Mouse (Mus musculus): ENCODE results near the gene Zbtb1. TPM values are rescaled to one million over a fixed set of nuclear protein-coding genes. Genes with fewer than 3 reads are reported as not detected.

The Zbtb1 gene
- total RNA-seq (2021), result 1 to 10 TPM; 6.9 to 7.6 TPM

DNA sequence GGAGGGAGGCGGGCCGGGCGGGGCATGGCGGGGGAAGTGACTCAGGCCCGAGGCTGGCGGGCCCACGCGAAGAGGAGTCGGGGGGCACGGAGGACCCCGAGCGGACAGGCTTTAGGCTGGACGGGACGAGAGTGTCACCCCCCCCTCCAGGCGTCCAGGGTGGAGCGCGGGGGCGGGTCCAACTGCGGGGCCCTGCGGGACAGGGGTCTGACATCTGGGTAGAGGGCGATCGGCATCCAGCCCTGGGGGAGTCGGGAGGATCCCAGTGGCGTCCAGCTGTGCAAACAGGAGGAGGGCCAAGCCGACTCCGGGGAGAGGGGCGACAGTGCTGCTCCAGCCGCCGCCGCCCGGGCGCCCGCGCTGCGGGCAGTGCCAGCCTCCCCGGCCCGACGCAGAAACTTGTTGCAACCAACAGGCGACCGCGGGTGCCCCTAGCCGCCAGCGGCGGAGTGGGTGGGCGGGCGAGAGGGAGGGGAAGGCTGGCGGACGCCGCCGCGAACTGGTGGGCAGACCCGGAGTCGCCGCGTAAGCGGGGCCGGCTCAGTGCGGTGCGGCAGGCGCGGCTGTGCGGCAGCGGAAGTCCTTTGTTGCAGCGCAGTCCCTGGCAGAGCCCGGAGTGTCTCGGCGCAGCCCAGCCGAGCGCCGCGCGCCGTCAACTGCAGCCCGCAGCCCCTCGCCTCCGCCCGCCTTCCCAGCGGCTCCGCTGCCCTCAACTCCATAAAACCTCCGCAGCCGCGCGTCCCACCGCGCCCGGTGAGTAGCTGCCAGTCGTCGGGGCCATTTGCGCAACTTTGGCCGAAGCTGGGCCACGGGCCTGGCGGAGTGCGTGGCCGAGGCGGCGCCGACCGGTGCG lies at the start of gene Zbtb1:
Gene Zbtb1, plus strand, starts transcription at position 289 of the 853 bp plus-strand sequence.
- peak; percentile 85 for DNase-seq

- DNase-seq, result peak; percentile 70
These were observed 45.2 kb upstream of the Zbtb1 start, which contains the start of gene Akap5 for GRCm38 (mm10) chr12:76324679-76325431. Gene Akap5, plus strand, starts transcription at chr12:76324891.

DNA sequence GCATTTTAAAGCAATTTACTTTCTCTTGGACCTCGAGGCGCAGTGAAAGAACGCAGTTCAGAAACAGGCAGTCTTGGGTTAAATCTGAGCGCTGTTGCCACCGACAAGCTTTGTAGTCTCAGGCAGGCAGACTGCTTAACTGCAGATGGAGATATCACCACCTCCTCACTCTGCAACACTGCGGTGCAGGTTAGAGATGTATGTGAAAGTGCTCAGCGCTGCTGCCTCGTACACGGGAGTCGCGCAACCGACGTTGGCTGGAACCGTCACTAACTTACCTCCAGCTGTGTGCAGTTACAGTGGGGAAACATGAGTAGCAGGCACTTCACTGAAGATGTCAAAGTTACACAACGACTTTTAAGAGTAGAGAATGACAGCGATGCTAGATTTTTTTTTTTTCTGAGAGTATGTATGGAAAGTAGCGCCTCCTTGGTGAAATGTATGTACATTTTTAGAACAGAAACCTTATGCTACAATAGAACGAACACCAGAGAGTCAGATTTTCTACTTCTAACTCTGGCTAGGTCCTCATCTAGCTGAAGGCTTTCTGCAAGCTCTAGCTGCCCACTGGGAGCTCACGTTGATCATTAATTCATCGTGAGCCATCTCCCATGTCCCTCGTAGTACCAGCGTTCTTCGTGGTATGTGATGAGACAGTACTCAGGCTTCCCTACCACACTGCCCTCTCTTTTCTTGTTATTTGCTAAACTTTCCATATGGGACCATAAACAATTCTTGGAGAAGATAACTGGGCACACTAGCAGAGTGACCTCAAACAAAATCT lies 43.4 kb upstream of the Zbtb1 start:
- no peak for DNase-seq

- DNase-seq, result no peak
These were observed 41.3 kb upstream of the Zbtb1 start for GRCm38 (mm10) chr12:76328567-76329354.

DNA sequence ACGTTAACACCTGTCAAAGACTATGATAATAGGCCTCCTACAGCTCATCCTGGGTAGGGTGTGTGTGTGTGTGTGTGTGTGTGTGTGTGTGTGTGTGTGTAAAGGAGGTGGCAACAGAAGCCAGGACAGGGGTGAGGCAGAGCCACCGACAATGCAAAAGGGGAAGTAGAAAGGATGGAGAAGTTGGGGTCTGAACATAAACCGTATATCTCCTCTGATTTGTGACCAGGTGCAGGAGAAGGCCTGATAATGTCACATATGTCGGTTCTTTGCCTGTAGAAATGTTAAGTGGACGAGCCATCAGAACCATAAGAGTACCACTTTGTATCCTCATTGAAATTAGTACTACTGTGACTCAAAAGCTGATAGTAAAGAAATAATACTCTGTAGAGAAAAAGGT lies 36.4 kb upstream of the Zbtb1 start:
- no peak for DNase-seq

DNA sequence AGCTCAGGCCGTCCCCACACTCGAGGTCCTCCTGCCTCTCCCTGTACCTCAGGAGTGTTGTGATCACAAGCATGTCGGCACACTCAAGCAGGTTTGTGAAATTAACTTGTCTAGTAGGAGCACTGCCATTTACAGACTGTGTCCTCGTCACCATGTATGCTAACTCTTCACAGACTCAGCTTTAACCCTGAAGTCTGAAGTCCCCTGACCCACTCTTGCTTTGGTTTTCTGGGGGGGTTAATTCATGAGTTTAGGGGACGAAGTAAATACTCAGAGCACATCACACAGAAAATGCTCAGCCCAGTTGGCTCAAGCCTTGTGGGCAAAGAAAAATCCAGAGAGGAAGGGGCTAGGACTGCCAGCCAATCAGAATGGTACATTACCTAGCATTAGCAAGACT lies 34.4 kb upstream of the Zbtb1 start:
- DNase-seq, result no peak

DNA sequence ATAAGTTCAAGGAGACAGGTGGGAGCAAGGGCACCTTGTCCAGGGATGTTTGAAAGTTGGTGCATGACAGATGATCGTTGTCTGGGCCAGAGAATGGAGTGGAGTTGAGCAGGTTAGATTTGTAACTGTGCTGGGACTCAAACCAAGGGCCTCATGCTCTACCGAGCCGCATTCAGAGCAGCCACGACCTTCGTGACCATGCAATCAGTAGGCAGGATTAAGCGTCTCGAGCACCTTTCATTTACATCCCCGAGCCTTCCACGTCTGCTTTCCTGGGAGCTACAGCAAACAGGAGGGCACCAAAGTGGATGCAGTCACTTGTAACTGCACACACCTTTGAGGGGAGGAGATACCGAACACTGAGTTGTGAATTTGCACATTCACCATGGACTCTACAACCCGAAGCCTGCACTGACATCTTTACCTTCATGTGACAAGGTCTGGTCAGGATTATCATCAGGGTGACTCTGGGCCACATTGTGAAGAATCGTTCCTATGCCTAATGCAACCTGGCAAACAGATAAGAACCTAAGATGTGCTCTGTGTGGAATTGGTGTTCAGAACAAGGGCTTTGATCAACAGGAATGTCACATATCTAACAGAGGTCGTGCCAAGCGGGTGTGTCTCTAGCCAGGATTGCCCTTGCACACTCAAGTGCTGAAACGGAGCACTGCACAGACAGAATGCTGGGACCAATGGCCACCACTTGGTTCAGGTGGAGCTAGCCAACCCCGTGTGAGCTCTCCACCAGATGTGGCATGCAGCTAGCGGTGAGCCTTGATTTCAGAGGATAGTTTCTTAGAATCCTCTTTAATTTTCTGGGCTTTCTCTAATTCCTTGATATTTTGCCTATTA lies 33.7 kb upstream of the Zbtb1 start:
- DNase-seq, result no peak

GRCm38 (mm10) chr12:76341080-76341479 lies 29.0 kb upstream of the Zbtb1 start:
- DNase-seq, result peak; percentile 76

DNA sequence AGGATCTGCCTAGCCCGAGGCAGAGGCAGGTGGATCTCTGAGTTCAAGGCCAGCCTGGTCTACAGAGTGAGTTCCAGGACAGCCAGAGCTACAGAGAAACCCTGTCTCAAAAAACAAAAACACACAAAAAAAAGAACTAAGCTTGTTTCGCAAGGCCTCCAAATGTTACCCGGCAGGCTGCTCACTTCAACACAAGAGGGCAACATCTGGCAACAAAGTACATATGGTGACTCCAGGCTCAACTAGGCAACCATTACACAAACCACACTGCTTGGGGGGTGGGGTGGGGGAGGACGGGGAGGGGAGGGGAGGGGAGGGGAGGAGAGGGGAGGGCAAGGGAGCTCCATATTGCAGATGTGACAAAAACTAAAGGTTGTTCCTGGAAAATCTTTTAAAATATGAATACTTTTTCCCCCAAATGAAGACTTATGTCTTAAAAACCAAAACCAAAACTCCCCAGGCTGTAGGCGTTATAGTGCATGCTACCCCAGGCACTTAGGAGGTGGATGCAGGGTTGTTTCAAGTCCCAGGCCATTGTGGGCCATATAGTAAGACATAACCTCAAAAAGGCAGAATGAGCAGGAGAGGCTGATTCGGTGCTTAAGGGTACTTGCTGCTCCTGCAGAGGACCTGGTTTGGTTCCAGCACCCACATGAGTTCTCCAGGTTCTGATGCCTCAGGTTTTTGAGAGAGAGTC lies 24.2 kb upstream of the Zbtb1 start:
- DNase-seq, result peak; percentile 13

DNA sequence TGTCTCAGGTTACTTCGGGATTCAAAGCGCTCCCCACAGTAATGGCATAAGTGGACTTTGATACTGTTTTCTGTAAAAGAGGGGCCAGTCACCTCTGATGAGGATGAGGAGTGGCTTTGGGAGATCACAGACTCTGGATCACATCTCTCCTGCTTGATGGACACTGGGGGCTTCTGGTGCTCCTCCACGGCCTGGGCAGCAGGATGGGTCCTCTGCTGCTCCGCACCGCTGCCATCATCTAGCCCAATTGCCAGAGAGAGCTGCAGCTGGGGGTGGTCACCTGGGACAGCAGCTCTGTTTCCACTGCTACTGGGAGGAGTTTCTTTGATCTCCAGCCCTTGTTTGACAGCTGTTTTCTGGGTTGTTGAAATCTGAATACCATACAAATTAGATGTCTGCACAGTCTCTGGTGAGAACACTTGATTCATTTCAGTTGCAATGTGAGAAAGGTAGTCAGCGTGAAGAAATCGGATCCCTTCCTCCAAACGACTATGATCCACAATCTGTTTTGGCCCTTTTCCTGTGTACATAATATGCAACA lies 20.3 kb upstream of the Zbtb1 start:
- no peak for DNase-seq

- DNase-seq, result no peak
These were observed 9.2 kb upstream of the Zbtb1 start for GRCm38 (mm10) chr12:76360868-76361267.

DNA sequence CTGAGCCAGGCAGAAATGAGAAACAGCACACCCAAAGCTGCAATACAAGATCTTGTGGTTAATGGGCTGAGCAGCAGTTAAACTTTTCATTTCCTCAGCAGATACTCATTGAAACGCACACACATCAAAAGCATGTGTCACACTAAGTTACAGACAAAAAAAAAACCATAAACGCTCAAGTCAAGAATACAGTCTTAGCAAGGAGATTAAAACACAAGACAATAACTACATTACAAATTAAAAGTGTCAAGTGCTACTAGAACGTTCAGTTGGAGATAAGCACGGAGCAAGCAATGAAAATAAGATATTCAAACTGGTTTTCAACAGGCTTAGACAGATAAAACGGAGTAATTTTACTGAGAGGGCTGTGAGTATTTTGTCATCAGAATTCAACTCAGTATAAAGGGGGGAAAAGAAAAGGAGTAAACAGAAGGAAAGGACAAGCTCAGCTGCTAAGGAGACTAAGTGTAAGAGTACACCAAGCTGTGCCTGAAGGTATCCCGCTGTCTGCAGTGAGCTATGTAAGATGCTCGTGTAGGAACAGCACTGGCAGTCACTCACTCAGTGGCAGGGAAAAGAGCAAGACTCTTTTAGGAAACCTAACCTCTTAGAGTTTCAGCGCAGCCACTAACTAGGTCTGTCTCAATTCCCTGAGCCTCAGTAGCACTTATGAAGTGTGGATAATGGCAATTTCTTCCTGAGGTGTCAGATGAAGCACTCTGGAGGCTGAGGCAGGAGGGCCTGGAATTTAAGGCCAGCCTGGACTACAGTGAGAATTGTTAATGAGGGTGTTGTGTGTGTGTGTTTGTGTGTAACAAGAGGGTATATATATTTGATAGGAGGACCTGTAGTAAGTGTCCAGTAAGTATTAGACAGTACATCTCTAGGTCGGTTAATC lies 8.4 kb upstream of the Zbtb1 start:
- no peak for DNase-seq

GRCm38 (mm10) chr12:76362303-76362676 lies 7.8 kb upstream of the Zbtb1 start:
- no peak for DNase-seq

DNA sequence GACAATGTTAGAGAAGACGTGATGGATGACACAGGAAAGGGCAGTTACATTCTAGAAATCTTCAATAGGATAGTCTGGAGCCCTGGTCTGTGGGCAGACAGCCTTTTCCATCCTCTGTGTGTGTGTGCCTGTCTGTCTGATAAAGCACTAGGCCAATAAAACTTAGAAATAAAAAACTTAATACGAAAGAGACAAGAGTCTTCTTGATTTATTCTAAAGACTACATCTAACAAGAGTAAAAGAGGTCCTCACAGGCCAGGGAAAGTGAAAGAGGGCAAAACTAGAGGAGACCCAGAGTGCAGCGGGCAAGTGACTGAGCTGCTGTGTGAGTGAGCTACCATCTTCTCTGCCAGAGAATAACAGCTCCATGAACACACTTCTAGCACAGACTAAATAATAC lies 3.8 kb upstream of the Zbtb1 start:
- DNase-seq, result no peak

DNA sequence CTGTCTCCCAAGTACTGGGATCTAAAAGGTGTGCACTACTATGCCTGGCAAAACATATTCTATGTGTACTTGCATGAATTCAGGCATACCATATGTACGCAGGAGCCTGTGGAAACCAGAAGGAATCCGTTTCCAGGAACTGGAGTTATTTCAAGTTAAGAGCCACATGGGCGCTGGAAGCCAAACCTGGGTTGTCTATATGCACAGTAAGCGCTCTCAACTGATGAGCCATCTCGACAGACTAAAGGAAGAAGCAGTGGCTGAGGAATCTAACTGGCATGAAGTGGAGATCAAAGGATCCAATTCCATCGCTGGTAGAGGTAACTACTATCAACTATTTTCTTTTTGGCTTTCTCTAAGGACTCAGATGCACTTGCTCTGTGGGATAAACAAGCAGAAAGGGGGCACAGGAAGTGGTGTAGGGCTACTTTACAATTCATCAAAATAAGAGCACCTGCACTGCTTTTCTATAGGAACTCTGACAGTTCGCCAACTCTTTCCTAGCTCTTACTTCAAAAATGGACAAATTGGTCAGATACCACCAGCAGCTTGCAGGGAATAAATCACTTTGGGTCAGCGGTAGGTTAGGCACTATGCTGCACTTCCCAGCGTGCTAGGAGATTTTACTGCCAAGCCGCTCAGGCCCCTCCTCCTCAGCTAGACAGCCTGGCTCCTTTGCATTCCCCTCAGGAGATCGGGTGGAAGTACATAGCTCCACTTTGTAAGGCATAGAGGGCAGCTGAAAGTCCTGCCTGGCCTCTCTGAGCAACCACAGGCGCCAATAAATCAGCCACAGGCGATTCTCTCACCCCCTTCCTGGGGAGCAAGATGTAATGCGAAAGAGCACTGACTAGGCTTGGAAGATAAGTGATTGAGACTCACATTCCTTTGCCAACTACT lies 2.7 kb upstream of the Zbtb1 start:
- DNase-seq, result no peak

DNA sequence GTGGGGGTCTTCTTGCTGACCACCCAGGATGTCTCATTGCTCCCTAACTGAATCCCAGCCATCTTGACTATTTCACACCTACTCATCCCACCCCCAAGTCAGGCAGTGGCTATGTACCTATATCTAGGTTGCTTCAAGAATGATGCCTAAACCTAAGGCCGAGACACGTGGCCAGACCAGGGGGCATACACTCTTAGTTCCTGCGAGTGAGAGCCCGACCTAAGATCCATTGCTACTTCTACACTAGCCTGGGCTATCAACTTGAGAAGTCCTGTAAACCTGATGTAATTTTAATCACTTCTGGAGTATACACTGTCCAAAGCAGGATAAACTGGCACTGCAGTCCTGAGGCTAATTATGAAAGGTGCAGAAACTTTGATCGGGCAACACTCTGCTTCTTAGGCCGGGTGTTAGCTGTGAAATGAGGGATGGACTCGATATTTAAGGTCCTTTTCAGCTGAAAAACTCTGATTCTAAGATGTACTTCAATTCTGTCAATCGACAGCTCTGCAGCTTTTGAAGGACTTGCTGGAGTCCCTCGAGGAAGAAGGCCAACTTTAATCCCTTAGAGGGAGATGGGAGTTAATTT lies 1.8 kb upstream of the Zbtb1 start:
- DNase-seq, result no peak

GRCm38 (mm10) chr12:76368790-76369205 lies 1.3 kb upstream of the Zbtb1 start:
- peak; percentile 69 for DNase-seq
